Comparison of ENCODE assay signal across 8 mouse cellular contexts in genomic region chr2:32655826-32656225, GRCm38 (mm10). TPM values are rescaled to one million over a fixed set of nuclear protein-coding genes. Genes with fewer than 3 reads are reported as not detected.
DNase-seq lines count a peak whose midpoint lies in the region; ATAC-seq and TF ChIP-seq lines count a peak whose summit lies in the region.

No protein-coding gene starts in this region.

- 71% methylated on average over 12 of the region's 12 CpGs for WGBS in cerebellum, adult 2 months
- WGBS in intestine, embryonic 14.5 days = 29% methylated on average over 12 of the region's 12 CpGs
- 70% methylated on average over 12 of the region's 12 CpGs for WGBS in liver, embryonic 15.5 days (ENCODE audit: insufficient replicate concordance)
- 78% methylated on average over 12 of the region's 12 CpGs for WGBS in midbrain, embryonic 14.5 days

- H3K36me3 ChIP-seq in intestine, embryonic 14.5 days (ENCODE audit: control insufficient read depth, insufficient read depth, low read length) = peaks cover 7% of the 10 kb centered on the region; the same call in 1 of the 2 replicates
- 0 out of 2 replicates have a peak, but pooled peaks cover 3% of the 10 kb centered on the region for H3K36me3 ChIP-seq in liver, embryonic 15.5 days (replicated peaks)
- H3K36me3 ChIP-seq in midbrain, embryonic 14.5 days (ENCODE audit: control insufficient read depth, insufficient read depth, low read length) = no peaks in the 10 kb centered on the region

- ATAC-seq in intestine, embryonic 14.5 days (replicated peaks; ENCODE audit: low FRiP score, low TSS enrichment, low read depth) = peak; percentile 71
- peak; percentile 36 for ATAC-seq in liver, embryonic 15.5 days (ENCODE audit: insufficient read depth)
- ATAC-seq in megakaryocyte-erythroid progenitor cell, adult 5-6 weeks (replicated peaks; ENCODE audit: low FRiP score, low TSS enrichment, poor library complexity, severe bottlenecking) = no peak
- no peak for ATAC-seq in midbrain, embryonic 14.5 days (ENCODE audit: low FRiP score, low TSS enrichment)

- peak overlapping the region; percentile 44; the same call in 1 of the 2 replicates for H3K27ac ChIP-seq in cerebellum, adult 2 months (ENCODE audit: insufficient read depth, low read length)
- peak overlapping the region; percentile 78 for H3K27ac ChIP-seq in intestine, embryonic 14.5 days (ENCODE audit: low read depth)
- H3K27ac ChIP-seq in liver, embryonic 15.5 days (replicated peaks) = peak overlapping the region; percentile 10
- H3K27ac ChIP-seq in midbrain, embryonic 14.5 days (replicated peaks; ENCODE audit: low read depth, low read length) = no peak overlapping the region

- no peak for DNase-seq in cerebellum, adult 2 months
- no peak for DNase-seq in cerebellum, postnatal 10 days
- peak; percentile 46 for DNase-seq in embryo, embryonic 11.5 days (ENCODE audit: low read depth, low spot score)
- no peak for DNase-seq in intestine, embryonic 14.5 days (ENCODE audit: low spot score)
- DNase-seq in layer of hippocampus, adult 8-10 months (ENCODE audit: low spot score in 2 of 2) = no peak
- DNase-seq in midbrain, embryonic 14.5 days = no peak

- no peak overlapping the region for H3K9ac ChIP-seq in intestine, embryonic 14.5 days (ENCODE audit: low read length)
- no peak overlapping the region for H3K9ac ChIP-seq in liver, embryonic 15.5 days
- H3K9ac ChIP-seq in midbrain, embryonic 14.5 days (replicated peaks; ENCODE audit: low read length) = no peak overlapping the region

- H3K4me3 ChIP-seq in cerebellum, adult 2 months (replicated peaks; ENCODE audit: insufficient read depth, low read depth, low read length) = no peak overlapping the region
- H3K4me3 ChIP-seq in intestine, embryonic 14.5 days (ENCODE audit: low read depth, low read length) = no peak overlapping the region
- no peak overlapping the region for H3K4me3 ChIP-seq in liver, embryonic 15.5 days (replicated peaks)
- H3K4me3 ChIP-seq in midbrain, embryonic 14.5 days (replicated peaks; ENCODE audit: low read depth, low read length) = no peak overlapping the region

- TF ChIP-seq POLR2A in cerebellum, adult 2 months (IDR thresholded peaks at IDR 0.05; ENCODE audit: borderline replicate concordance, insufficient read depth, low read length) = no peak

- H3K9me3 ChIP-seq in intestine, embryonic 14.5 days (ENCODE audit: control insufficient read depth, low read length) = no peaks in the 10 kb centered on the region
- H3K9me3 ChIP-seq in liver, embryonic 15.5 days (replicated peaks) = no peaks in the 10 kb centered on the region
- no peaks in the 10 kb centered on the region for H3K9me3 ChIP-seq in midbrain, embryonic 14.5 days (ENCODE audit: control insufficient read depth, low read length)

- TF ChIP-seq CTCF in cerebellum, adult 2 months (IDR thresholded peaks at IDR 0.05; ENCODE audit: borderline replicate concordance, insufficient read depth, low read depth, low read length) = no peak

- no peaks in the 10 kb centered on the region for H3K27me3 ChIP-seq in cerebellum, adult 2 months (ENCODE audit: control insufficient read depth, insufficient read depth, low read length)
- H3K27me3 ChIP-seq in intestine, embryonic 14.5 days (replicated peaks; ENCODE audit: control insufficient read depth, insufficient read depth, low read length) = no peaks in the 10 kb centered on the region
- H3K27me3 ChIP-seq in liver, embryonic 15.5 days = no peaks in the 10 kb centered on the region
- no peaks in the 10 kb centered on the region for H3K27me3 ChIP-seq in midbrain, embryonic 14.5 days (ENCODE audit: control insufficient read depth, insufficient read depth, low read length)

- no peak overlapping the region for H3K4me2 ChIP-seq in intestine, embryonic 14.5 days (ENCODE audit: low read length)
- H3K4me2 ChIP-seq in liver, embryonic 15.5 days = no peak overlapping the region
- H3K4me2 ChIP-seq in midbrain, embryonic 14.5 days (ENCODE audit: low read length) = no peak overlapping the region

- no peaks in the 10 kb centered on the region for H3K4me1 ChIP-seq in cerebellum, adult 2 months (ENCODE audit: control insufficient read depth, insufficient read depth, low read length)
- peaks cover 18% of the 10 kb centered on the region for H3K4me1 ChIP-seq in intestine, embryonic 14.5 days (replicated peaks; ENCODE audit: control insufficient read depth, insufficient read depth, low read length)
- peaks cover 56% of the 10 kb centered on the region for H3K4me1 ChIP-seq in liver, embryonic 15.5 days (replicated peaks)
- H3K4me1 ChIP-seq in midbrain, embryonic 14.5 days (ENCODE audit: control insufficient read depth, insufficient read depth, low read length) = no peaks in the 10 kb centered on the region

RNA-seq across cellular contexts. Expression of gene Eng, which starts 9.4 kb away (rescaled TPM):
- 28.0 and 31.6 TPM in 2 replicates for polyA plus RNA-seq in cerebellum, adult 2 months (2012; rRNA removed)
- 59.5 and 61.4 TPM in 2 replicates for polyA plus RNA-seq in intestine, embryonic 14.5 days (2014; fragmentation: Nextera tagmentation; extraction: Ambion mirVana)
- polyA plus RNA-seq in liver, embryonic 15.5 days (2015; fragmentation: Nextera tagmentation; extraction: Ambion mirVana) = 23.5 and 29.5 TPM in 2 replicates
- total RNA-seq in layer of hippocampus, adult 8-10 months (2022) = 10 to 100 TPM; 18.2 to 24.8 (median 18.7) TPM
- total RNA-seq in megakaryocyte-erythroid progenitor cell, adult 5-6 weeks (2014; fragmentation: Nextera tagmentation) = 97.0 and 99.9 TPM in 2 replicates
- total RNA-seq in megakaryocyte-erythroid progenitor cell, adult 5-6 weeks (2017) = 10.8 and 21.3 TPM in 2 replicates
- polyA plus RNA-seq in midbrain, embryonic 14.5 days (2014; fragmentation: Nextera tagmentation; extraction: Ambion mirVana) = 13.5 and 23.8 TPM in 2 replicates

RNA-seq across cellular contexts. Expression of gene Ak1, which starts 34.3 kb away (rescaled TPM):
- polyA plus RNA-seq in cerebellum, adult 2 months (2012; rRNA removed) = 127 and 132 TPM in 2 replicates
- 22.8 and 24.6 TPM in 2 replicates for polyA plus RNA-seq in intestine, embryonic 14.5 days (2014; fragmentation: Nextera tagmentation; extraction: Ambion mirVana)
- 4.7 and 6.6 TPM in 2 replicates for polyA plus RNA-seq in liver, embryonic 15.5 days (2015; fragmentation: Nextera tagmentation; extraction: Ambion mirVana)
- 100 to 1,000 TPM; 116 to 131 (median 119) TPM for total RNA-seq in layer of hippocampus, adult 8-10 months (2022)
- total RNA-seq in megakaryocyte-erythroid progenitor cell, adult 5-6 weeks (2014; fragmentation: Nextera tagmentation) = 1.7 and 2.4 TPM in 2 replicates
- 1.2 and 8.0 TPM in 2 replicates for total RNA-seq in megakaryocyte-erythroid progenitor cell, adult 5-6 weeks (2017)
- polyA plus RNA-seq in midbrain, embryonic 14.5 days (2014; fragmentation: Nextera tagmentation; extraction: Ambion mirVana) = 69.2 and 76.2 TPM in 2 replicates

RNA-seq across cellular contexts. Expression of gene Fpgs, which starts 48.1 kb away (rescaled TPM):
- 19.2 and 19.7 TPM in 2 replicates for polyA plus RNA-seq in cerebellum, adult 2 months (2012; rRNA removed)
- polyA plus RNA-seq in intestine, embryonic 14.5 days (2014; fragmentation: Nextera tagmentation; extraction: Ambion mirVana) = 32.9 and 35.6 TPM in 2 replicates
- polyA plus RNA-seq in liver, embryonic 15.5 days (2015; fragmentation: Nextera tagmentation; extraction: Ambion mirVana) = 41.2 and 51.2 TPM in 2 replicates
- 10 to 100 TPM in 3 of 4 experiments, 1 to 10 TPM in 1; 7.6 to 17.7 (median 11.4) TPM for total RNA-seq in layer of hippocampus, adult 8-10 months (2022)
- 94.2 and 96.1 TPM in 2 replicates for total RNA-seq in megakaryocyte-erythroid progenitor cell, adult 5-6 weeks (2014; fragmentation: Nextera tagmentation)
- total RNA-seq in megakaryocyte-erythroid progenitor cell, adult 5-6 weeks (2017) = 45.7 and 66.1 TPM in 2 replicates
- 15.3 and 15.6 TPM in 2 replicates for polyA plus RNA-seq in midbrain, embryonic 14.5 days (2014; fragmentation: Nextera tagmentation; extraction: Ambion mirVana)

RNA-seq across cellular contexts. Expression of gene St6galnac6, which starts 56.3 kb away (rescaled TPM):
- polyA plus RNA-seq in cerebellum, adult 2 months (2012; rRNA removed) = 89.5 TPM in 2 replicates
- 5.7 and 6.9 TPM in 2 replicates for polyA plus RNA-seq in intestine, embryonic 14.5 days (2014; fragmentation: Nextera tagmentation; extraction: Ambion mirVana)
- 11.6 and 11.7 TPM in 2 replicates for polyA plus RNA-seq in liver, embryonic 15.5 days (2015; fragmentation: Nextera tagmentation; extraction: Ambion mirVana)
- 100 to 1,000 TPM; 110 to 144 (median 116) TPM for total RNA-seq in layer of hippocampus, adult 8-10 months (2022)
- total RNA-seq in megakaryocyte-erythroid progenitor cell, adult 5-6 weeks (2014; fragmentation: Nextera tagmentation) = 13.8 and 19.1 TPM in 2 replicates
- total RNA-seq in megakaryocyte-erythroid progenitor cell, adult 5-6 weeks (2017) = 6.5 and 12.9 TPM in 2 replicates
- 7.6 and 10.2 TPM in 2 replicates for polyA plus RNA-seq in midbrain, embryonic 14.5 days (2014; fragmentation: Nextera tagmentation; extraction: Ambion mirVana)

RNA-seq across cellular contexts. Expression of gene Cdk9, which starts 57.0 kb away (rescaled TPM):
- 170 and 186 TPM in 2 replicates for polyA plus RNA-seq in cerebellum, adult 2 months (2012; rRNA removed)
- 83.8 and 85.2 TPM in 2 replicates for polyA plus RNA-seq in intestine, embryonic 14.5 days (2014; fragmentation: Nextera tagmentation; extraction: Ambion mirVana)
- 48.3 and 49.6 TPM in 2 replicates for polyA plus RNA-seq in liver, embryonic 15.5 days (2015; fragmentation: Nextera tagmentation; extraction: Ambion mirVana)
- total RNA-seq in layer of hippocampus, adult 8-10 months (2022) = 100 to 1,000 TPM; 102 to 129 (median 111) TPM
- 95.7 and 133 TPM in 2 replicates for total RNA-seq in megakaryocyte-erythroid progenitor cell, adult 5-6 weeks (2014; fragmentation: Nextera tagmentation)
- 29.6 and 46.5 TPM in 2 replicates for total RNA-seq in megakaryocyte-erythroid progenitor cell, adult 5-6 weeks (2017)
- polyA plus RNA-seq in midbrain, embryonic 14.5 days (2014; fragmentation: Nextera tagmentation; extraction: Ambion mirVana) = 61.4 and 76.5 TPM in 2 replicates

Comparison
In these comparisons a context has a peak if more than half of its experiments do, and no peak if none do; other contexts are left out.
1. ATAC-seq: peak in intestine, embryonic 14.5 days (single experiment) and liver, embryonic 15.5 days (single experiment); none in megakaryocyte-erythroid progenitor cell, adult 5-6 weeks (single experiment) and midbrain, embryonic 14.5 days (single experiment).